Mouse (Mus musculus) frontal cortex, postnatal 10 days (tissue): ENCODE results near the gene Paqr5.

Source experiments
- DNase-seq, 2 experiments: peaks; one replicate each; pipeline ENCODE4 v3.0.0; 2022; ENCODE audit warnings: low spot score in 2 of 2, mixed read lengths in 1 of 2

Gene Paqr5

DNA sequence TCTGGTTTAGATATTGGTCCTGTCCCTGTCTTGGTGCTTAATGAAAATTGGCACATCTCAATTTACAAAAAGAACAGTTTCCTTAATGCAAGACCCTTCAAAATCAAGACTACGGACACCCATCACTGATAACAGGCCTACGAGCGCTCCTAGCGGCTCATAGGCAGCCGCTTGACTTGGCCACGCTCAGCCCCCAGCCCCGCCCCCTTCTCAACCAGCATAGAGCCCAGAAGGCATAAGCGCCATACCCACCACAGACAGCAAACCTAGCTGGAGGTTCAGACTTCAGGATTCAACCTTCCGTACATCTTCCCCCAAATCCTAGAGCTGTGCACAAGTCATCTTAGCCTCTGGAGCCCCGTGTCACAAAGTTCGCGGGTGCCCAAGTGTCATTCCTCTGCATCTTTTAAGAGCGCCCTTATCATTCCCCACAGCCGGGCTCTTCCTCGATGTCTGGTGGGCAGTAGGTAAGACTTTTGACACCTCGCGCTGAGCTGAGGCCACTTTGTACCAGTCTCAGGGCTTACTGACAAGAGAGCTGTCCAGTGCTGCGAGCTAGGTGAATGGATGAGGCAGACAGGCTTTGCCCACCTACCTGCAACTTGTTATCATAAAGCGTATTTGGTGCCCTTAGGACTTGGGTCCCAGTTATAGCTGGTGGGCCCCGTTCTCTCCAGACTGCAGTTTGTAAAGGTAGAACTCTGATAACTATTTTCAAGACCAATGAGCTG, 116.0 kb downstream of the Paqr5 start:
- no peak for DNase-seq

- DNase-seq: no peak
Observed at GRCm38 (mm10) chr9:61909633-61910032, 117.0 kb downstream of the Paqr5 start.

DNA sequence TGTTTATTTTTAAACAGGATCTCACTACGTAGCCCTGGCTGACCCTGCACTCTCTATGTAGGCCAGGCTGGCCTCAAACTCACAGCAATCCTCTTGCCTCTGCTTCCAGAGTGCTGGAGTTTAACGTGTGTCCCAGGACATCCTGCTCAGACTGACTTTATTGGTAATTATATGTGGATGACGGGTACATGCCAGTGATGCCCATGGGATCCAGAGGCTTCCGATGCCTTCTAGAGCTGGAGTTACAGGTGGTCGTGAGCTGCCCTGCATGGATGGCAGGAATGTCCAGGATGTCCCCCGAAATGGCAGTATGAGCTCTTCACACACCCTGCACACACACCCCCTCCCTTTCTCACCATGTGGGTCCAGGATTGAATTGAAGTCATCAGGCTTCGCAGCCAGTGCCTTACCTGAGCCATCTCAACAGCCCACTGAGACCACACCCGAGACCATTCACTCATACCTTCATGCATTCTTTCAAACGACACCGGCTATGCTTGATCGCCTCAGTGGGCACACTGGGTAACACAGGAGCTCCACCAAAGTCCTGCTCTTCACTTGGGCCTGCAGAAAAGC, 117.7 kb downstream of the Paqr5 start:
- DNase-seq: no peak

GRCm38 (mm10) chr9:61908341-61908740, 118.3 kb downstream of the Paqr5 start:
- DNase-seq: no peak

DNA sequence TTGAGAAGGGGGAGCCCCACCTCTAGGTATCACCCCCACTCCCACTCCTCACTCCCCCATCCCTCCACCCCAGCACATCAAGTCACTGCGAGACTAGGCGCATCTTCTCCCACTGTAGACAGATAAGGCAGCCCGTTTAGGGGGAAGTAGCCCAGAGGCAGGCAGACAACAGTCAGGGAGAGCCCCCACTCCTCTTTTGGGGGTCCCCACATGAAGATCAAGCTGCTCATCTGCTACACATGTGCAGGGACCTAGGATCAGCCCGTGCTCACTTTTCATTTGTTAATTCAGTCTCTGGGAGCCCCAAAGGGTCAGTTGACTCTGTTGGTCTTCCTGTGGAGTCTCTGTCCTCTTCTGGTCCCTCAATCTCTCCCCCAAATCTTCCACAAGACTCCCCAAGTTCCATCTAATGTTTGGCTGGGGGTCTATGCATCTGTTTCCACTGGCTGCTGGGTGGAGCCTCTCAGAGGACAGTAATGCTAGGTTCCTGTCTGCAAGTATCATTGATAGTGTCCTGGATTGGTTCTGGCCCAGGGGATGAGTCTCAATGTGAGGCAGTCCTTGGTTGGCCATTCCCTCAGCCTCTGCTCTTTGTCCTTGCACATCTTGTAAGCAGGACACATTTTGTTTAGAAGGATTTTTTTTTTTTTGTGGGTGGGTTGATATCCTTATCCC, 118.9 kb downstream of the Paqr5 start:
- no peak for DNase-seq

DNA sequence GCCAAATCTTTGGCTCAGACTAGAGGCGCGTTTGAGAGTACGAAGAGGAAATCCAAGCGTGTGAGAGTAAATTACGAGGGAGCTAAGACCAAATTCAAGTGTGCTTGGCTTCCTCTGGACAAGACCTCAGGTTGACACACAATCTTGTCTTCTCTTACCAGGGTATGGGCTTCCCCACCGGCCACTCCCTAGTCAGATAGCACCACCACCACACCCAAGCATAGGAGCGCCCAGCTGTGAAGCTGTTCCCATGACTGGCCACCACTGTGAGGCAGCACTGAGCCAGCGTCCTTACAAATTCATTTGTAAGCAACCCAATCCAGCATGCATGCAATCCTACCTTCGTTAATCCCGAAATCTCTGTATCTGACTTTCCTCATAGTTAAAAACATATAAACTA, 119.7 kb downstream of the Paqr5 start:
- DNase-seq: no peak

- no peak for DNase-seq
Observed at GRCm38 (mm10) chr9:61905576-61905975, 121.1 kb downstream of the Paqr5 start.

DNA sequence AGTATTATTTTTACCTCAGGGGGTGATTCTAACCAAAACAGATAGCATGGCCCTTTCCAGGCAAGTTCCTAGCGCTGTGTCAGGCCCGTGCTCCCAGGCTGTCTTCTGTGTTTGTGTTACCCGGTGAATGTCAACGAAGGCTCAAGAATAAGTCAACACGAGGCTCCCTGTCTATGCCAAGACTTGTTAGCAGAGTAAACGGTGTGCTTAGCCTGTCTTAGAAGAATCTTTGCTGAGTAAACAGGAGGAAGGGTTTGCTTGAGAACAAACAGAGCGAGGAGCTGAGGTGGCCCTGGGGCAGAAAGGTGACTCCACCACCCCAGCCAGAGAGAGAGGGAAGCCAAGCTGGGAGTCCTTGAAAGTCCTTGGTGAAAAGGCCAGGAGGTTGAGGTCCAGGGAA, 122.5 kb downstream of the Paqr5 start:
- no peak for DNase-seq
